Mouse (Mus musculus): ENCODE results near the gene Rab6b.

Rab6b gene

DNA sequence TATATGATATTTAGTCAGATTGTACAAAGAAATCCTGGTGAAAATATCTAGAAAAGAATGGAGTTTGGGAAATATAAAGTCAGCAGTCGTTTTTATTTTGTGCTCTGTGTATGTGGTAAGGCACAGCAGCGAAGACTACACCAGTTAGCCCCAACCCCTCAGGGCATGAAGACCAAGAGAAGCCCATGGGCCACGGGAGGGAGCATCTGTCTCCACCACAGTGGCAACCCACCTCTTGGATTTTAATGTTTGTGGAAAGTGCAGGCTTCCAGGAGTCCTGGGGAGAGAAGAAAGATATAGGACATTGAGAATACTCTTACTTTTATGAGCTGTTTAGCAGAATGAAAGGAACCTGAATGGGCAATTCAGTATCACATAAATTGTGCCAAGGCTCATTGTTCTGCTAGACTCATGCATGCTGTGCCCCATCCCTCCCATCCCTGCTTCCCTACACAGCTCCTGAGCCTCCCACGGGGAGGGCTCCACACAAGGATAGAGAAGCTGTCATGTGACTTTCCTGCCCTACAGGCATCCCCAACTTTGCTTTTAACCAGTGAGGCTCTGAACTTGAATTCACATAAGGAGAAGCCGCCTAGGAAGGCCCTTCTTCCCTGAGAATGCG lies 97.3 kb downstream of the Rab6b start:
- DNase-seq, result no peak

DNA sequence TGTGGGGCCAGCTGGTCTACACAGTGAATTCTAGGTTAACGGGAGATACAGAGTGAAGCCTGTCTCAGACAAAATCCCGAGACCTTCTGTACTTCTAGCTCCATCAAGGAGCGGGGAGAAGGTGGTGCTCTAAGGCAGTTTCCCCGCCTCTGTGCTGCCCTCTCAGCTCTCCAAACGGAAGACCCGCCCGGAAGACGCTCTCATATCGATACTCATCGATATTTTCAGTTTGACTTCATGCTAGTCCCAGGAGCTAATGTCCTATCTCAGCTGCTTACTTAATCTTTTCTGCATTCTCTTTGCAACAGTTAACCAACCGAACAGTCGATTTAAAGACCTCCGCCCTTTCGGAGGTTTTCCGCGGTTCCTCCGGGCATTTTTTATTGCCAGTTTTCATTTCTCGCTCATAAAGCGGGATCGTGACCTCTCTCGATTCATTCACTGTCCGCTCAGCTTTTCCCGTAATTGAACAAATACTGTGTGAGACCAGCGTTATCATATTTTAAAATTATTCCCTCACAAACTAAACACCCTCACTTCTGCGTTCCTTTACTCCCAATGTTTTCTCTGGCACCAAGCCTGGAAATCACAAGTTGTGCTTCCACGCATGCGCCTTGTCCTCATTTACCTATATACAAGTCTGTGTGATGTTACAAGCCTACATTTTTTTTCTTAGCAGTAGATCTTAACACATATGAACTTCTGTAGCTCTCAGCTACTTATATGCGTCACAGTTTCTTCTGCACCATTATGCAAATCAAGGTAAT lies 101.2 kb downstream of the Rab6b start:
- DNase-seq, result no peak

DNA sequence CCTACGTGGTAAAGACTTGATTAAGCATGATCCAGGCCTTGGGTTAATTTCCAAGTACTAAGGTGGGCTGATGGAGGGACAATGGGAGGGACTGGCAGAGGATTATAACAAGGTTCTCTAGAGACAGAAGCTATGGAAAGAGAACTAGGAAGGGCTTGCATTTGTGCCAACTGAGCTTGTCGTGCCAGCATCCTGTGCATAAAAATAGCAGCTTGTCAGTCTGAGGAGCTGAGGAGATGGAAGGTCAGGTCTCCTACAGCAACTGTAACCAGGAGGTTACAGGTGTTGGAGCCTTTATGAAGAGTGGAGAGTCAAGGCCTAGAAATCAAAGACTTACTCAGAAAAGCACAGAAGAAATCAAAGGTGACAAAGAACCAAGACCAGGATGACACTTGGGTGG lies 102.0 kb downstream of the Rab6b start:
- no peak for DNase-seq

DNA sequence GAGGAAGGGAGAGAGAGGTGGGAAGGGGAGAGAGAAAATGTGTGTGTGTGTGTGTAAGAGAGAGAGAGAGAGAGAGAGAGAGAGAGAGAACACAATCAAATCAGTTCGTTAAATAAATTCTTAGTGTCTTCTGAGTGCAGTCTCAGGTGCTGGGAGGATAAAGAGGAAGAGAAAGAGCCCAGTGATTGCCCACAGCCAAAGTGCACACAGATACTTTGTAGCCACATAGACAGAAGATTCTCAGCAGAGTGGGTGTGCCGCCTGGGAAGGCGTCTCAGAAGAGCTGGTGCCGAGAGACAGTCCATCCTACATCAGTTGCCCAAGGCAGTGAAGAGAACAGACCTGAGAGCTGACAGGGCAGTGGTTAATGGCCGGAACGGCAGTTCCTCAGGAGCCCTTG lies 102.7 kb downstream of the Rab6b start:
- DNase-seq, result no peak

DNA sequence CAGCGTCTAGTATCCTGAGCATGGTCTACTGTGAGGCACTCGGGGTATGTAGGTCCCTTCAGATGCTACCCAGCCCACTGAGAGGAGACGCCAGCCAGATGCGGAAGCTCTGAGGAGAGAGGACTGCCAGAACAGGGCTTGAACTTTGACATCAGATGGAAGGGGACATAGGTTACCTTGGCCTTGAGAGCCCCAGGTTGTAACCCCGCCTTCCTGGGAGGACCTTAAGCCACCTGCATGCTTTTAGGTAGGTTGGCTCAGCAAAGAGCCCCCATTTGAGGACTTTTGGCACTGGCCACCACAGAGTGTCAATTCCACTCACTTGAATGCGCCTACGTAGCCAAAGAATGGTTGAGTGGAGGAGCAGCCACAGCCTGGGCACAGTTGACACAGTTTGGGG lies 113.1 kb downstream of the Rab6b start:
- DNase-seq, result no peak

DNA sequence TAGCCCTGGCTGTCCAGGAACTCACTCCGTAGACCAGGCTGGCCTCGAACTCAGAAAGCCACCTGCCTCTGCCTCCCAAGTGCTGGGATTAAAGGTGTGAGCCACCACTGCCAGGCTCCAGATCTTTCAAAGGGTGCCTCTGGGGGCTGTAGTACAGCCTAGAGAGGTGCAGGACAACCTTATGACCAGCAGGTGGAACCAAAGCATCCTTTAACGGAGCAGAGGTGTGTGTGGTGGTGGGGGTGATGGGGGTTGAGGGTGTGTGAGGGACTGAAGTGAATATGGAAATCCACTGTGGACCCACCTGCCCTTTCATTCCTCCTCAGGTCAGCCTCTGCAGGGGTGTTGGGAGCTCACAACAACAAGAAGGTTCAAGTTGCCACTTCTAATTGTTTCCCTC lies 113.9 kb downstream of the Rab6b start:
- DNase-seq, result peak; percentile 29

DNA sequence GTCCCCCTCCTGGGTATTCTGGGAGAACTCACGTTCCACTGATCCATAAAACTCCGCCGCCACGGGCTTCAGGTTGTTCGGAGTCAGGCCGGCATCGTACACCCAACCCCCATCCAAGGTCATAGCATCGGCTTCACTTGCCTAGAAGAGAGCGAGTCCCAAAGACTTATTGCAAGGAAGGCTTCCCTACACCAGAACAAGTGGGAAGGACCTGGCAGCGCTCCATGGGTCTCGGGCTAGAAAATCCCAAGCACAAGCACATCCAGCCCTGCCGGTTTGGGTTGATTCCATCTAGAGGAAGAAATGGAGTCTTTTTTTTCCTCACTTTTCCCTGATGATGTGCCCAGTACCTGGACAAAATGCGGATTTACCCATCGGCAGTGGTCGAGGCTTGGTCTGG lies 115.2 kb downstream of the Rab6b start:
- DNase-seq, result peak; percentile 15

DNA sequence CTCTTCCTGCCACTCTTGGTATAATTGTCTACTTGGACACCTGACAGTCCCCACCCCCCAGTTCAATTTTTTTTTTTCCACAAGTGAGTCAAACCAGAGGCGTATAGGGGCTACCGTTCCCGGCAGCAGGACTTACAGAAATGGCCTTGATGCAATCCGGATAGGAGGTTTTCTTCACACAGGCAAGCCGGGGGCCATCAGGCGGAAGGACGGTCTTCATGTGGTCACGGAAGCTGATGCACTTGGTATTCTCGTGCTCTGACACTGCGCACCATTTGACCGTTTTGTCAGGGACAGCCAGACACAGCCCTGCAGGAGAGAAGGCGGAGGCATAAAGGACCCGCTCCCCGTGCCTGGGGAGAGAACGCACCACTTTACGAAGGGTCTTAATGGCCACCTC lies 116.2 kb downstream of the Rab6b start:
- no peak for DNase-seq

DNA sequence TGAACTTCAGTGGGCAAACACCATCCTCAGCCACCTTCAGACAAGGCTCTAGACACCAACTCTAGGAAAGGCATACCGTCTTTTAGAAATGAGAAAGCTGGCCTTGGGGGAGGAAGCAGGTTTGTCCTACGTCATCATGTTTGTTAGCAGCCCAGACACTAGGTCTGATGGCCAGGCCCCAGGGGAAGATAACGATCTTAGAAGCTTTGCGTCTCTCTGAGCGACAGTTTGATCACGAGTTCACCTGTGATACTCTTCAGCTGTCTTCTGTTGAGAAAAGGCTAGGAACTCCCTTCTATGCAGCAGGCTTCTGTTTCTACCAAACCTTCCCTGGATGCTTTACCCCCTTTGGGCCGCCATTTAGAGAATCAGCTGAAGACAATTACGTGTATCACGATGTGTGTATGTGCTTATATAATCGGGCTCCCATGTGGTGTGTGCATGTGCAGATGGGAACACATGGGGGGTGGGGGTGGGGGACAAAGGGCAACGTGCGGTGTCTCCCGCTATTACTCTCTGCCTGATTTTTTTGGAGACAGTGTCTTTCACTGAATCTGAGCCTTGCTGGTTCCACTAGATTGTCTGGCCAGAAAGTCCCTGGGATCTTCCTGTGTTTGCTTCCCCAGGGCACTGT lies 116.9 kb downstream of the Rab6b start:
- DNase-seq, result no peak

DNA sequence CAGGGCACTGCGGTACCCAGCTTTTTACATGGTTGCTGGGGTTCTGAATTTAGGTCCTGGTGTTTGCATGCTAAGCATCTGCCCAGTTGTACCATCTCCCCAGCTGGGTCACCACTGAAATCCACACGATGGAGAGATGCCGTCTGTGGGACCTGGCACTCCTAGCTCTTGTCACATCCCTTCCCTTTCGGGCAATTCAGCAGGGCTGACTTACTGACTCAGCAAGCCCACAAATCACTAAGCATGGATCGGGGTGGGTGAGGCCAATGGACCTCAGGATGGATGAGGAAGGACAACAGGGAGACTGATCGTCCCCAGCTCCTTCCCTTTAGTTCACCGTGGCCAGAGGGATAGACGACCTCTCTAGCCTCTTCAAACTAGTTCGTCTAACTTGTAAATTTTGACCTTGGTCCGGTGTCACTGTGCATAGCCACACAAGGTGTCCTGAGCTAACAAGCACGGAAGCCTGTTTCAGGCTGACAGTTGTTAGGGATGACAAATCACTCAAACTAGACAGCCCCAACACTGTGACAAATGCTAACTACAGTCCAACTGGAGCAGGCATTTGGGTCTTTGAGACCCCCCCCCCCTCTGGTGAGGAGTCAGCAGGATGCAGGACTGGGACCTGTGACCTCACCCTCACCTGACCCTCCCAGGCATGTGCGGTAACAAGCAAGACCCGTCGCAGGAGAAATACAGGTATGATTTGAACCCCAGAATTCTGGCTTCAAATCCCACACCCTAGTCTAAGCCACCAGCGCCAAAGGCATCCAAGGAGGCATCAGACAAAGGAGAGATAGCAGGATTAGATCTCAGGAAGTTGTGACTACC lies 117.7 kb downstream of the Rab6b start:
- DNase-seq, result no peak

DNA sequence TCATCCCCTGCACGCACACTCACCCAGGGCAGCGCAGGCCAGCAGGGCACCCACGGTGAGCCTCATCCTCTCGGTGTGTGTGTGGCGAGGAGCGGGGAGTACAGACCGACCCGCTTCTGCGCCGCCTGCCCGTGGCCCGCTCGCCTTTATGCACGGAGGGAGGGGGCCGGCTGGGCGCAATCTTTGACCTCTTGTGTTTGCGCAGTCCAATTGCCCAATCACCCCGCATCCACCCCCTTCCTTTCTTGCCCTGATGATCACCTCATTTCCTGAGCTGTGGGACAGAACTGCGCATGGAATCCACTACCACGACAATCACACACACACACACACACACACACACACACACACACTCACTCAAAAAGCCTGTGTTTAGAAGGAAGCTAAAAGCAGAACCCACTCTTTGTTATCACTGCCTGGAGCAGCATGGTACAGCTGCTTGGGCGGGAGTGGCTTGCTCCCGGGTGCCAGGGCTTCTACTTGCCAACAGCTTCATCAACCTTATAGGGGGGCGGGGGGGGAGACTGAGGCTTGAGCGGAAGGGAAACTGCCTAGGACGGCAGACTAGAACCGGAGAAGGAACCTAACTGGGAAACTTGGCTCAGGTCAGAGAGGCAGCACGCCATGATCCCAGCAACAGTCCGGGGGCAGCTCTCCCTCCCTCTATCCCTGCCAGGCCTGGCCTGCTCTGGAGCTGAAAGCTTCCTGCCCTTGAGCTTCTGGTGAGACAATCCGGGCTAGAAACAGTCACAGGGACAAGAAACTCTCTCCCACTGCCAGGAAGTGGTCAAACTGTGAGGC lies 118.8 kb downstream of the Rab6b start, which contains the start of the genes Gm20425 and Trf:
Gene Gm20425 (minus strand): TSS at position 157 of the 801 bp plus-strand sequence.
Gene Trf (minus strand): TSS at position 294 of the 801 bp plus-strand sequence.
- peak; percentile 52 for DNase-seq

DNA sequence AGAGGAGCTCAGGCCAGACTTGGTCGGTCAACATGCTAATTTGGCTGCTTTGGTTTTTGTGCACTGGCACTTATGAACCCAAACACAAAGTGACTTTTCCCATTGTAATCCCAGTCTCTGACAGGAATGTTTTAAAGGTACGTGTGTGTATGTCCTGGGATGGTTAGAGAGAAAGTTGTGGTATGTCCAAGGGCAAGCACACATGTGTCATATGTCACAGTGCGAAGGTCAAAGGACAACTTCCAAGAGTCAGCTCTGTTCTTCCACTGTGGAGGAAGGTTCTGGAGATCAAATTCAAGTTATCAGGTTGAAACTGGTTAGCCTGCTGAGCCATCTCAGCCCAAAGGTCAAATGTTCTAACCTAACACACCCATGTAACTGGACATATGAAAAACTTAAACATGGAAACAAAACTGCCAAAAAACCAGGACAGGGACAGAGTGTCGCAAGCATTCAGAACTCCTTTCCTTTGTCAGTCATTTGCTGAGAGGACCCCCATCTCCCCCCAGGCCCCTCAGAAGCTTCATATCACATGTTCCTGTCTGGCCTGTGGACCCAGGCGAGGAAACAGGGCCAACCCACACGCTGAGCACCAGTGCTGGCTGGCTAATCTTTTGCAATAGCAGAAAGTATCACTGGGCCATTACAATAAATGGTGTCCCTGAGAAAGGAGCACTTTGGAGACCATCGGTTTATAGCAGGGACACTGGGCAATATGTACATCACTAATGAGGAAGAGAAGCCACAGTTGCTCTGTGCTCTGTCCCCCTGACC lies 120.8 kb downstream of the Rab6b start:
- DNase-seq, result no peak

DNA sequence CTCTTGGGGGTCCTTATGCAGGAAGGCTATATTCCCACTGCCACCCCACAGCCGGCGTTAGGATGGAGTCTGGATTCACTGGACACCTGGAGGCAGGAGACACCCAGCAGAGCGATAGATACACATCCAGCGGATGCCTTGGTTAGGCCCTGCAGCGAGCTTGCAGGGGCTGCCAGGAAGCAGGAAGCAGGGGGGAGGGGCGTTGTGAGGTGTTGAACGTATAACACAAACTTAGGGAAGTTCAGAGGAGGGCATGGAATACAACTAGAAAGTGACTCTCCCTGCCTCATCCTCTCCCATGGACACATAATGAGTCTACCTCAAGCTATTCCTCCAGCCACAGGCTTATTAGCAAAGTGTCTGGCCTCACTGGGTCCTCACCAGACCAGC lies 121.4 kb downstream of the Rab6b start:
- DNase-seq, result no peak

DNA sequence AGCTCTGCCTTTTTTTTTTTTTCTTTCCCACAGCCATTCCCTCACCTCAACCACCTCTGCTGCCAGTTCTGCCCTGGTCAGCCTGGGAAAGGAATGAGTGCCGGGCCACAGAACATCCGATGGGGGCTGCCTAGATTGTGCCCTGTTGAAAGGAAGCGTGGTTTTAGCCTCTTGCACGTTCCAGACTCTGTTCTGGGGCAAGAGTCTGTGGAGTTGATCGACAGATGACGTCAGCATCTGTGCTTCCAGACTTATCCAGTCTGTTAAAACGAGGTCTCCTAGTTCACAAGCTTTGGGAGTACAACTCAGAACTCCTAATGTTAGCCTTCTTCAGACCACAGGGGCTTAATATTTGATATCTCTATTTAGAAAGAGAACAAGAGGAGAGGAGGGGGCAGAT lies 122.5 kb downstream of the Rab6b start:
- DNase-seq, result no peak

DNA sequence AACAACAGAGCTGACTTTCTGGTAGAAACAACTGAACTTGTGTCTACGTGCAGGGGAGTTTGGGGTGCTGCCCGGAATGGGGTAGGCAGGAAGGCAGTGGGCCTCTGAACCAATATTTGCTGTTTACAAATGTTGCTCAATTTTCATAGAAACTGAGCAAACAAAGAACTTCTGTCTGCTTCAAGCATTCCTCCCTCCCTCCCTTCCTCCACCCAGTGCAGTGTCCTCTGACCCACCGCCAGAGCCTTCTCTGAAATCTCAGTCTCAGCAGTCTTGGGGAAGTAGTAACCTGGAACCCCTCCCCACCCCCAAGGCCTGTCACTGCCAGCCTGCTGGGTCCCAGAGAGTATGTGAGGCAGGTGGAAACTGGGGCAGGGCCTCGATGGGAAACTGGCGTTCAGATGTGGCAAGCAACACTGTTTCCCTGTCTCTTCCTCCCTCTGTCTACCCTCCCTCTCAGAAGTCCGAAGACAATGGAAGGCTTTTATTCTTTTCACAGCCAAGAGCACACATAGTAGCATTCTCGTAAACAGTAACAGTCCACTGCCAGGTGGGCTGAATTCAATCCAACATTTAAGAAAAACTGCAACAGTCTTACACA lies 123.1 kb downstream of the Rab6b start:
- DNase-seq, result no peak

All from kidney, adult 18-20 months (tissue).